8 mouse cellular contexts compared by ENCODE assay signal in the genomic region with DNA sequence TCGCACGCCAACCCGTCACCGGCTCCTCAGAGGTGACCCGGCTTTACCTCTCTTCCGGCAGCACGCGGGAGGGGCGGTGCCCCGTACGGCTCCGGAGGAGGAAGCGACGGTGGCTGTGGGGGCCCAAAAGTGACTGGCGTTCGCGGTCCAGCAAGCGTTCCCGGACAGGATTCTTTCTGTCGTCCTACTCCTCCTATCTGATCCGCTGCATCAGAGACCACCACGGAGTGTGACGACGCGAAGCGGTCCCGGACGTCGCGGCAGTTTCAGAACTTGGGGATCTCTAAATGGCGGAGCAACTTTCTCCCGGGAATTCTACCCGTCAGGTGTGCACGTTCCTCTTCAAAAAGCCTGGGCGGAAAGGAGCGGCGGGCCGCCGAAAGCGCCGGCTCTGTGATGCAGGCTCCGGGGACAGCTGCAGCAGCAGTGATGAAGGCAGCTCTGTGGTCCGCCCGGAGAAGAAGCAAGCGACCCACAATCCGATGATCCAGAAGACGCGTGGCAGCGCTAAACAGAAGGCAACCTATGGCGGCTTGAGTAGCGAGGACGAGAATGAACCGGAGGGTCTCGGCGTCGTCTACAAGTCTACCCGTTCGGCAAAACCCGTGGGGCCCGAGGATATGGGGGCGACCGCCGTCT. TPM values are rescaled to one million over a fixed set of nuclear protein-coding genes. Genes with fewer than 3 reads are reported as not detected.
DNase-seq lines count a peak whose midpoint lies in the region; ATAC-seq and TF ChIP-seq lines count a peak whose summit lies in the region.

A gene (minus strand): TSS at position 59 of the 639 bp plus-strand sequence.
A gene (plus strand): TSS at position 141 of the 639 bp plus-strand sequence.

- peak within 1 kb of the TSS; percentile 76 for H3K4me3 ChIP-seq in cortical plate, adult 2 months (ENCODE audit: insufficient read depth, low read length)

- no peaks in the 10 kb centered on the region; the same call in 1 of the 2 replicates for H3K4me1 ChIP-seq in cortical plate, adult 2 months (ENCODE audit: control insufficient read depth, insufficient read depth, low read length)

- TF ChIP-seq POLR2A in cortical plate, adult 2 months (IDR thresholded peaks at IDR 0.05; ENCODE audit: extremely low read depth, insufficient read depth, low read length): no peak

- peak; percentile 58 for DNase-seq in adipocyte (ENCODE audit: low spot score)
- DNase-seq in gastrocnemius, postnatal 10 days: peak; percentile 76
- peak; percentile 84 for DNase-seq in induced T-regulatory cell, adult 2 months (ENCODE audit: low read depth)
- DNase-seq in left cerebral cortex, adult 8-10 months (ENCODE audit: low spot score in 2 of 2): peak; percentile 68 to 76
- peak; percentile 88 for DNase-seq in right cerebral cortex, adult 18-20 months
- DNase-seq in urinary bladder, adult 2 months (ENCODE audit: low spot score): peak; percentile 66

- peak within 1 kb of the TSS; percentile 54 for H3K27ac ChIP-seq in cortical plate, adult 2 months (ENCODE audit: insufficient read depth, low read length)

- no peak for TF ChIP-seq CTCF in cortical plate, adult 2 months (IDR thresholded peaks at IDR 0.05; ENCODE audit: extremely low read depth, insufficient read depth, low read length)

- peak; percentile 99 for ATAC-seq in megakaryocyte, adult 5-6 weeks (ENCODE audit: poor library complexity, severe bottlenecking)

RNA-seq across cellular contexts. Expression of the first gene that starts in this region (rescaled TPM):
- polyA plus RNA-seq in cortical plate, adult 2 months (2012; rRNA removed): 473 and 556 TPM in 2 replicates
- total RNA-seq in gastrocnemius, postnatal 10 days (2021): 100 to 1,000 TPM; 318 to 357 TPM
- 100 to 1,000 TPM; 160 to 253 (median 215) TPM for total RNA-seq in left cerebral cortex, adult 8-10 months (2022)
- 203 and 221 TPM in 2 replicates for total RNA-seq in megakaryocyte, adult 5-6 weeks (2015)
- total RNA-seq in megakaryocyte, adult 5-6 weeks (2017): 123 and 131 TPM in 2 replicates
- 400 and 528 TPM in 2 replicates for polyA plus RNA-seq in urinary bladder, adult 2 months (2012; rRNA removed)

RNA-seq across cellular contexts. Expression of the second gene that starts in this region (rescaled TPM):
- 7.8 and 8.1 TPM in 2 replicates for polyA plus RNA-seq in cortical plate, adult 2 months (2012; rRNA removed)
- 1 to 10 TPM; 2.8 to 2.9 TPM for total RNA-seq in gastrocnemius, postnatal 10 days (2021)
- 1 to 10 TPM; 6.7 to 8.2 (median 7.6) TPM for total RNA-seq in left cerebral cortex, adult 8-10 months (2022)
- 6.4 and 6.5 TPM in 2 replicates for total RNA-seq in megakaryocyte, adult 5-6 weeks (2015)
- 2.8 and 4.5 TPM in 2 replicates for total RNA-seq in megakaryocyte, adult 5-6 weeks (2017)
- polyA plus RNA-seq in urinary bladder, adult 2 months (2012; rRNA removed): 5.9 and 7.4 TPM in 2 replicates

Comparison
In these comparisons a context has a peak if more than half of its experiments do, and no peak if none do; other contexts are left out.
1. Peak in every context shown above with its lines: DNase-seq, ATAC-seq, H3K4me3 ChIP-seq and H3K27ac ChIP-seq.